Mouse (Mus musculus): ENCODE data around the gene Lamp1. TPM values are rescaled to one million over a fixed set of nuclear protein-coding genes. Genes with fewer than 3 reads are reported as not detected.

Gene Lamp1
- 295 and 388 TPM in 2 replicates for polyA plus RNA-seq (2015; fragmentation: Nextera tagmentation; extraction: Ambion mirVana)

GRCm38 (mm10) chr8:13158718-13159376 lies at the start of gene Lamp1:
Lamp1 (plus strand) TSS chr8:13159161.

GRCm38 (mm10) chr8:13200301-13201012 lies 41.5 kb downstream of the Lamp1 start, which contains the start of gene Grtp1:
Grtp1 (minus strand) TSS chr8:13200620.

Small RNA genes within 50 kb of the gene (microRNA-seq; reads per million reads assigned to microRNA genes)
- gene Mir1968 (ENCODE audit: borderline replicate concordance, insufficient number of aligned reads) (17.9 reads per million, percentile 24 among the genes with 10 or more reads in this experiment), gene Mir7065 (ENCODE audit: borderline replicate concordance, insufficient number of aligned reads) (not detected)

Other genes with a start within 250 kb of the Lamp1 start
- 0.80 and 1.2 TPM in 2 replicates for gene F7, start 133.1 kb upstream of the Lamp1 start, polyA plus RNA-seq (2015; fragmentation: Nextera tagmentation; extraction: Ambion mirVana)
- gene F10, start 121.9 kb upstream of the Lamp1 start, polyA plus RNA-seq (2015; fragmentation: Nextera tagmentation; extraction: Ambion mirVana), result 10.9 and 17.2 TPM in 2 replicates
- gene Proz, start 98.2 kb upstream of the Lamp1 start, polyA plus RNA-seq (2015; fragmentation: Nextera tagmentation; extraction: Ambion mirVana), result 1.6 and 3.1 TPM in 2 replicates
- 15.3 and 20.3 TPM in 2 replicates for gene Pcid2, start 53.7 kb upstream of the Lamp1 start, polyA plus RNA-seq (2015; fragmentation: Nextera tagmentation; extraction: Ambion mirVana)
- gene Cul4a, start 53.5 kb upstream of the Lamp1 start, polyA plus RNA-seq (2015; fragmentation: Nextera tagmentation; extraction: Ambion mirVana), result 65.3 and 129 TPM in 2 replicates
- gene Grtp1, start 41.5 kb downstream of the Lamp1 start, polyA plus RNA-seq (2015; fragmentation: Nextera tagmentation; extraction: Ambion mirVana), result 20.5 and 26.6 TPM in 2 replicates
- 0.24 and 1.8 TPM in 2 replicates for gene Adprhl1, start 95.0 kb downstream of the Lamp1 start, polyA plus RNA-seq (2015; fragmentation: Nextera tagmentation; extraction: Ambion mirVana)
- 11.9 and 17.3 TPM in 2 replicates for gene Dcun1d2, start 129.0 kb downstream of the Lamp1 start, polyA plus RNA-seq (2015; fragmentation: Nextera tagmentation; extraction: Ambion mirVana)
- 23.1 and 23.3 TPM in 2 replicates for gene Tmco3, start 129.0 kb downstream of the Lamp1 start, polyA plus RNA-seq (2015; fragmentation: Nextera tagmentation; extraction: Ambion mirVana)
- 55.0 and 71.1 TPM in 2 replicates for gene Tfdp1, start 179.6 kb downstream of the Lamp1 start, polyA plus RNA-seq (2015; fragmentation: Nextera tagmentation; extraction: Ambion mirVana)
- gene Atp4b, start 237.7 kb downstream of the Lamp1 start, polyA plus RNA-seq (2015; fragmentation: Nextera tagmentation; extraction: Ambion mirVana), result 1.2 TPM in 1 of 2 replicates, not detected in the other
- not detected in 2 replicates for gene Grk1, start 245.9 kb downstream of the Lamp1 start, polyA plus RNA-seq (2015; fragmentation: Nextera tagmentation; extraction: Ambion mirVana)

Measured in adrenal gland, postnatal 0 days (tissue).